Mouse (Mus musculus): ENCODE results near the gene Gm906.

DNA sequence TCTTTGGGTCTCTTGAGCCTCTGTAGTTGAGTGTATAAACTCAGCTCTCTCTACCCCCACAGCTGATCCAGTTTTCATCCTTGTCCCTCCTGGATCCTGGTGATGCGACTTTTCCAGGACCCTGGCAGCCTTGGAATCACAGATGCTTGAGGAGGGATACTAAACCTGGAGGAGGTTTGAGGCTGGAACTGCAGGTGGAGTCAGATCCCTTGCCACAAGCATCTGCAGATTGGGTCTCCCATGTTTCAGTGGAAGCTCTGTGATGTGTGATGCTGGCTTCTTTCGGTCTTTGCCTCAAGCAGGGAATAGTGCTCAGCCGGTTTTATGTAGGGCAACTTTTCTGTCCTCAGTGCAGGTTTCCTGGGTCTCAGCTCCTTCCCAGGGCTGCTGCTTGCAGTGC is 13.6 kb downstream of the Gm906 start:
- TF ChIP-seq CTCF (IDR thresholded peaks at IDR 0.05; ENCODE audit: low read depth): no peak
- TF ChIP-seq EP300 (optimal IDR thresholded peaks at IDR 0.05): no peak

Data from stomach, postnatal 0 days (tissue).